Mouse (Mus musculus): ENCODE data around the gene Son.

DNA sequence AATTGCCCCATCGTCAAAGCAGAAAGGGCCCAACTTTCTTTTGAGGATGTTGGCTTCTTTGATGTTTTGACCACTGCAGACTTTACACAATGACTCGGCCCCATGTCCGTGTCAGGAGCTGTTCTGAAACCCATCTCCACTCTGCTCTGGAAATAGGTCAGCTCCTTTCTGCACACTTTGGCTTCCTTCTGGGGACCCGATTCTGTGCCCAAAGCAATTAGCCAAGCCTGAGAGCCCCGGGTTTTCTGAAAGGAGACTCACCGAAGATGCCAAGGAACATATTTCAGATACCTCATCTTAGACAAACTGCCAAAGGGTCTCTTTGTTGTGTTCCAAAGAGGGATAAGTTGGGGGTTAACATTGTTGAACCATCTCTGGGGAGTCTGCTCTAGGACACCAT lies 32.8 kb upstream of the Son start:
- TF ChIP-seq POLR2A (IDR thresholded peaks at IDR 0.05; ENCODE audit: borderline replicate concordance, extremely low read depth, insufficient read depth, insufficient read length, poor library complexity, severe bottlenecking) (no peak), CTCF (IDR thresholded peaks at IDR 0.05; ENCODE audit: borderline replicate concordance, extremely low read depth, insufficient read depth, insufficient read length) (no peak)

Data from brain, embryonic 14.5 days (tissue).